ENCODE assay signal across 1 mouse cellular context in the genomic region with DNA sequence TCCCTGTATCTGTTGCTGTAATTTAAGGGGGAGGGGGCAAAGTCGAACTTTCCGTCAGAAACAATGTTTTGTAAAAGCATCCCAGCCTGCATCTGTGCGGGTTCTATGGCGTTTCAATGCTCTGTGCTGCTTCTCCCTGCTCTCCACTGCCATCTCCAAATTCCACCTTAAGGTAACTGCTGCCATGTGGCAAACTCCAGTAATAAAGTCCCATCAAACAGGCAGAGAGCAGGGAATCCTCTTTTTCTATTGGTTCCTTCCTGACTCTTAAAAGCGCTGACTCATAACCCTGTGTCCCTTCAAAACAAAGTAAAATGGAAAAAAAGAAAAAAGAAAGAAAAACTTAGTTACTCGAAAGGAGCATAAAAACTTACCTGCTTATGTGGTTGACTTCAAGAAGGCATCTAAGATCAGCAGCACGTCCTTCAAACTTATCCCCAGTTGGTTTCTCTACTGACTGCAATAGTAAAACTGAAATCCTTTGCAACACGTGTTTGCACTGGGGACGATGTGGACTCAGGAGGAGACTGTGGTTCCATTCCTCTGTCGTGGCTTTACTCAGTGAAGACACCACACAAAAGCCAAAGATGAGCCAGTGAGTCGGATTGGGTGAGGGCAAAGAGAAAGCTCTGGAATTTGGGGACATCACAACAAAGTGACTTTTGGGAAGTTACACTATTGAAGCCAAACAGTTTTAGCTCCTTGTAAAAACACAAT.
TF ChIP-seq lines count a peak whose summit lies in the region.

No protein-coding gene starts in this region.

TF ChIP-seq in MEL, 35 proteins besides CTCF, POLR2A, EP300 and RAD21 (continued from another document):
- TF ChIP-seq ZKSCAN1 (IDR thresholded peaks at IDR 0.05; ENCODE audit: low read depth, low read length) (no peak), MXI1 (IDR thresholded peaks at IDR 0.05; ENCODE audit: low read depth, low read length) (no peak), ZMIZ1 (IDR thresholded peaks at IDR 0.05; ENCODE audit: low read depth, low read length) (no peak)
